ENCODE assay signal across 20 mouse cellular contexts in the genomic region with DNA sequence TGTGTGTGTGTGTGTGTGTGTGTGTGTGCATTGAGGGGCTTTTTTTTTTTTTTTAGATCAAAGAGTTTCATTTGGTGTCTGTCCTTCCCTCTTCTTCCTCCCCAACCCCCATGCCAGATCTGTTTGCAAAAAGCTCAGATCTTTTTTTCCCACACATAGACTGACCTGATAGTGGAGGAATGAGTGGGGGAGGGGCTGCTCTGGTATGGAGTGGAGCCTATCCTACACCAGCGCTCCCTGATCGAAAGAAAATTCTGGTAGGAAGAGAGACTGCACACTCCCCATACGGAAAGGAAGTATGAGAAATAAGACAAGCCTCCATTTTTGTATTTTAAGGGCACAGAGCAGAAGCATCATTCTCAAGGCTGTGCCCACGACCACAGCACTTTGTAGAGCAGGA. TPM values are rescaled to one million over a fixed set of nuclear protein-coding genes. Genes with fewer than 3 reads are reported as not detected.
DNase-seq lines count a peak whose midpoint lies in the region; ATAC-seq and TF ChIP-seq lines count a peak whose summit lies in the region.
"Had no signal": no experiment of that assay in that cellular context is flagged by ENCODE, and none has a peak within 500 bp of the region (broad histone marks: within the 10 kb centered on the region; RNA-seq: fewer than 3 reads in every experiment).

No protein-coding gene starts in this region.

- ATAC-seq in heart, embryonic 14.5 days (ENCODE audit: insufficient number of reproducible peaks, insufficient read depth, low FRiP score, low read depth): peak; percentile 33; the same call in 1 of the 2 replicates
- ATAC-seq in liver, embryonic 11.5 days (replicated peaks; ENCODE audit: low FRiP score): no peak
- no peak for ATAC-seq in liver, postnatal 0 days
- ATAC-seq in embryonic facial prominence, embryonic 11.5 days (replicated peaks; ENCODE audit: insufficient number of reproducible peaks, low FRiP score, low TSS enrichment, low read depth): no peak; the same call in 1 of the 2 replicates
- ATAC-seq: hindbrain, postnatal 0 days; midbrain, embryonic 13.5 days had no signal

- no peak for DNase-seq in heart, adult 2 months
- no peak for DNase-seq in liver, embryonic 11.5 days (ENCODE audit: low spot score)
- no peak for DNase-seq in liver, postnatal 0 days
- DNase-seq in embryonic facial prominence, embryonic 11.5 days (ENCODE audit: low spot score): peak; percentile 46
- no peak for DNase-seq in lung, postnatal 25 days (ENCODE audit: low spot score)
- DNase-seq in left cerebral cortex, adult 9 months (ENCODE audit: low spot score in 2 of 2): no peak
- DNase-seq: cerebellum, adult 9-11 months; gastrocnemius, adult 2 months; heart, adult 11 months; kidney, adult 2 months; kidney, postnatal 36 days; layer of hippocampus, adult 9-11 months; lung, embryonic 14.5 days; right cerebral cortex, adult 18-20 months; thymus, postnatal 4 days had no signal

- no peak overlapping the region for H3K4me3 ChIP-seq in heart, embryonic 14.5 days (ENCODE audit: control insufficient read depth in 1 of 2, insufficient read depth in 1 of 2, low read depth in 1 of 2, low read length in 2 of 2)
- H3K4me3 ChIP-seq in heart, adult 2 months: no peak overlapping the region
- no peak overlapping the region for H3K4me3 ChIP-seq in liver, embryonic 11.5 days (ENCODE audit: low read depth, low read length)
- H3K4me3 ChIP-seq in liver, postnatal 0 days (ENCODE audit: low read depth, low read length): no peak overlapping the region
- no peak overlapping the region for H3K4me3 ChIP-seq in embryonic facial prominence, embryonic 11.5 days (ENCODE audit: low read depth, low read length)
- H3K4me3 ChIP-seq: gastrocnemius, adult 2 months; limb, embryonic 15.5 days; midbrain, embryonic 13.5 days had no signal

- no peak for TF ChIP-seq EP300 in heart, adult 2 months (IDR thresholded peaks at IDR 0.05; ENCODE audit: insufficient read depth, low read depth, low read length)
- no peak for TF ChIP-seq EP300 in liver, postnatal 0 days (IDR thresholded peaks at IDR 0.05; ENCODE audit: low read depth)

- TF ChIP-seq CTCF in heart, adult 2 months (IDR thresholded peaks at IDR 0.05): no peak
- TF ChIP-seq CTCF in liver, postnatal 0 days (IDR thresholded peaks at IDR 0.05; ENCODE audit: low read depth): no peak

- no peak for TF ChIP-seq POLR2A in heart, adult 2 months (IDR thresholded peaks at IDR 0.05; ENCODE audit: insufficient read depth, low read depth, low read length)

- no peaks in the 10 kb centered on the region for H3K36me3 ChIP-seq in heart, embryonic 14.5 days (ENCODE audit: control insufficient read depth, insufficient read depth, low read length)
- no peaks in the 10 kb centered on the region for H3K36me3 ChIP-seq in heart, adult 2 months (ENCODE audit: control insufficient read depth, insufficient read depth, low read length)
- no peaks in the 10 kb centered on the region for H3K36me3 ChIP-seq in liver, embryonic 11.5 days (ENCODE audit: control insufficient read depth, insufficient read depth, low read length)
- H3K36me3 ChIP-seq in liver, postnatal 0 days (replicated peaks; ENCODE audit: insufficient read depth, low read length): no peaks in the 10 kb centered on the region
- no peaks in the 10 kb centered on the region for H3K36me3 ChIP-seq in embryonic facial prominence, embryonic 11.5 days (replicated peaks; ENCODE audit: control insufficient read depth, insufficient read depth, low read depth, low read length)
- H3K36me3 ChIP-seq: limb, embryonic 15.5 days; midbrain, embryonic 13.5 days had no signal

- peaks cover 28 to 31% of the 10 kb centered on the region in 2 experiments for H3K4me1 ChIP-seq in heart, embryonic 14.5 days (ENCODE audit: control insufficient read depth in 2 of 2, insufficient read depth in 2 of 2, low read length in 2 of 2)
- no peaks in the 10 kb centered on the region for H3K4me1 ChIP-seq in heart, adult 2 months (ENCODE audit: control insufficient read depth, insufficient read depth, low read length)
- peaks cover 7% of the 10 kb centered on the region; the same call in 1 of the 2 replicates for H3K4me1 ChIP-seq in liver, embryonic 11.5 days (replicated peaks; ENCODE audit: control insufficient read depth, insufficient read depth, low read length)
- no peaks in the 10 kb centered on the region for H3K4me1 ChIP-seq in liver, postnatal 0 days (ENCODE audit: insufficient read depth)
- H3K4me1 ChIP-seq in embryonic facial prominence, embryonic 11.5 days (ENCODE audit: control insufficient read depth, insufficient read depth, low read length): no peaks in the 10 kb centered on the region

- no peaks in the 10 kb centered on the region for H3K27me3 ChIP-seq in heart, embryonic 14.5 days (ENCODE audit: control insufficient read depth, insufficient read depth, low read length)
- no peaks in the 10 kb centered on the region for H3K27me3 ChIP-seq in heart, adult 2 months (ENCODE audit: control insufficient read depth, insufficient read depth, low read length)
- no peaks in the 10 kb centered on the region for H3K27me3 ChIP-seq in liver, embryonic 11.5 days (replicated peaks; ENCODE audit: control insufficient read depth, insufficient read depth, low read length)
- peaks cover 2% of the 10 kb centered on the region; the same call in 1 of the 2 replicates for H3K27me3 ChIP-seq in liver, postnatal 0 days (ENCODE audit: insufficient read depth, low read length)
- H3K27me3 ChIP-seq in embryonic facial prominence, embryonic 11.5 days (ENCODE audit: control insufficient read depth, insufficient read depth, low read length): no peaks in the 10 kb centered on the region
- H3K27me3 ChIP-seq: midbrain, embryonic 13.5 days had no signal

- no peak overlapping the region for H3K9ac ChIP-seq in heart, embryonic 14.5 days (ENCODE audit: low read length)
- H3K9ac ChIP-seq in heart, adult 2 months (ENCODE audit: low read depth, low read length): no peak overlapping the region
- no peak overlapping the region for H3K9ac ChIP-seq in liver, embryonic 11.5 days (ENCODE audit: low read depth, low read length)
- no peak overlapping the region for H3K9ac ChIP-seq in liver, postnatal 0 days (replicated peaks)
- H3K9ac ChIP-seq in embryonic facial prominence, embryonic 11.5 days (replicated peaks; ENCODE audit: low read length): no peak overlapping the region
- H3K9ac ChIP-seq: limb, embryonic 15.5 days; lung, embryonic 14.5 days; midbrain, embryonic 13.5 days had no signal

- intact Hi-C loops in heart, adult 2 months (cut with DNase I): no loop called here

- H3K79me2 ChIP-seq in heart, adult 2 months (replicated peaks; ENCODE audit: control insufficient read depth, insufficient read depth, low read length): no peaks in the 10 kb centered on the region

- no peaks in the 10 kb centered on the region for H3K9me3 ChIP-seq in heart, embryonic 14.5 days (ENCODE audit: control insufficient read depth, low read length)
- no peaks in the 10 kb centered on the region; the same call in 1 of the 2 replicates for H3K9me3 ChIP-seq in liver, embryonic 11.5 days (ENCODE audit: control insufficient read depth, low read length)
- no peaks in the 10 kb centered on the region; the same call in 1 of the 2 replicates for H3K9me3 ChIP-seq in liver, postnatal 0 days (ENCODE audit: low read length)
- H3K9me3 ChIP-seq in embryonic facial prominence, embryonic 11.5 days (replicated peaks; ENCODE audit: control insufficient read depth, low read length): no peaks in the 10 kb centered on the region
- H3K9me3 ChIP-seq: limb, embryonic 15.5 days; midbrain, embryonic 13.5 days had no signal

- peak overlapping the region; percentile 4 to 38; a peak in 1 of 4 replicates for H3K27ac ChIP-seq in heart, embryonic 14.5 days (replicated peaks in 1 of 2; ENCODE audit: control insufficient read depth in 1 of 2, insufficient read depth in 1 of 2, low read depth in 2 of 2, low read length in 2 of 2)
- no peak overlapping the region for H3K27ac ChIP-seq in heart, adult 2 months
- no peak overlapping the region for H3K27ac ChIP-seq in liver, embryonic 11.5 days (ENCODE audit: low read depth, low read length)
- H3K27ac ChIP-seq in liver, postnatal 0 days (ENCODE audit: low read depth): no peak overlapping the region
- no peak overlapping the region for H3K27ac ChIP-seq in embryonic facial prominence, embryonic 11.5 days (replicated peaks; ENCODE audit: low read depth, low read length)
- H3K27ac ChIP-seq: gastrocnemius, adult 2 months; hindbrain, postnatal 0 days; limb, embryonic 15.5 days; macrophage; midbrain, embryonic 13.5 days had no signal

- WGBS in heart, embryonic 14.5 days: 3% methylated on average over 4 of the region's 4 CpGs
- 43% methylated on average over 4 of the region's 4 CpGs for WGBS in heart, adult 2 months
- 23% methylated on average over 4 of the region's 4 CpGs for WGBS in liver, embryonic 11.5 days
- 41% methylated on average over 4 of the region's 4 CpGs for WGBS in liver, postnatal 0 days (ENCODE audit: insufficient replicate concordance)
- 38% methylated on average over 4 of the region's 4 CpGs for WGBS in embryonic facial prominence, embryonic 11.5 days

- peak overlapping the region; percentile 42 for H3K4me2 ChIP-seq in heart, embryonic 14.5 days (ENCODE audit: low read length)
- 0 out of 2 replicates have a peak overlapping the region, but pooled peaks have one; percentile 28 for H3K4me2 ChIP-seq in liver, embryonic 11.5 days
- H3K4me2 ChIP-seq in liver, postnatal 0 days (ENCODE audit: low read depth, low read length): no peak overlapping the region
- no peak overlapping the region for H3K4me2 ChIP-seq in embryonic facial prominence, embryonic 11.5 days (ENCODE audit: low read depth, low read length)
- H3K4me2 ChIP-seq: limb, embryonic 15.5 days; lung, embryonic 14.5 days; midbrain, embryonic 13.5 days had no signal

RNA-seq across cellular contexts. Expression of a gene that starts 25.2 kb away (rescaled TPM):
- 0.82 and 1.1 TPM in 2 replicates for polyA plus RNA-seq in heart, embryonic 14.5 days (2014; fragmentation: Nextera tagmentation; extraction: Ambion mirVana)
- under 1 TPM; 0.02 to 0.05 TPM for total RNA-seq in heart, adult 2 months (2021)
- polyA plus RNA-seq in heart, adult 2 months (2012; rRNA removed): 0.12 and 0.27 TPM in 2 replicates
- polyA plus RNA-seq in liver, embryonic 11.5 days (2014; fragmentation: Nextera tagmentation; extraction: Ambion mirVana): 1.7 TPM in 2 replicates
- polyA plus RNA-seq in liver, postnatal 0 days (2015; fragmentation: Nextera tagmentation; extraction: Ambion mirVana): 0.06 and 0.09 TPM in 2 replicates
- 3.8 and 3.9 TPM in 2 replicates for polyA plus RNA-seq in embryonic facial prominence, embryonic 11.5 days (2014; fragmentation: Nextera tagmentation; extraction: Ambion mirVana)
- polyA plus RNA-seq: macrophage had no signal

Comparison
In these comparisons a context has a peak if more than half of its experiments do, and no peak if none do; other contexts are left out.
1. H3K27ac ChIP-seq: peak in heart, embryonic 14.5 days (2 of 2); none in heart, adult 2 months (single experiment), liver, embryonic 11.5 days (single experiment), liver, postnatal 0 days (single experiment) and embryonic facial prominence, embryonic 11.5 days (single experiment).
2. H3K4me2 ChIP-seq: peak in heart, embryonic 14.5 days (single experiment) and liver, embryonic 11.5 days (single experiment); none in liver, postnatal 0 days (single experiment) and embryonic facial prominence, embryonic 11.5 days (single experiment).